Mouse (Mus musculus) liver, postnatal 0 days (tissue): Measurements from ENCODE around the gene Tnfrsf21. TPM values are rescaled to one million over a fixed set of nuclear protein-coding genes. Genes with fewer than 3 reads are reported as not detected.
A peak's percentile ranks its signal among the peaks of the same experiment; 100 is the strongest.

ENCODE experiments used
- ATAC-seq: fragments of 200-750 bp; cut with Nextera tagmentation; 2 replicates; pipeline ENCODE4 v1.8.0; 2017; ENCODE audit warnings: mild to moderate bottlenecking, moderate library complexity
- DNase-seq: peaks from one replicate; pipeline ENCODE4 v3.0.0-alpha.2; 2016
- H3K27ac ChIP-seq: fragments of 300-500 bp; sonication (generic); 2 replicates; pipeline ENCODE4 v1.5.1; 2014; ENCODE audit warnings: antibody characterized with exemption, moderate library complexity, mild to moderate bottlenecking, low read depth
- H3K27me3 ChIP-seq: fragments of 300-500 bp; sonication (generic); 2 replicates; pipeline ENCODE4 v1.6.1; 2014; ENCODE audit warnings: low read length, control low read depth, mixed read lengths; ENCODE audit not compliant: insufficient read depth
- H3K36me3 ChIP-seq: fragments of 300-500 bp; sonication (generic); replicated peaks from 2 replicates; pipeline ENCODE4 v1.6.1; 2014; ENCODE audit warnings: mild to moderate bottlenecking, control low read depth, low read length, moderate library complexity, mixed read lengths; ENCODE audit not compliant: insufficient read depth
- H3K4me1 ChIP-seq: fragments of 300-500 bp; sonication (generic); 2 replicates; pipeline ENCODE4 v1.6.1; 2014; ENCODE audit warnings: antibody characterized with exemption, mild to moderate bottlenecking, control low read depth; ENCODE audit not compliant: insufficient read depth
- H3K4me2 ChIP-seq: fragments of 300-500 bp; sonication (generic); 2 replicates; pipeline ENCODE4 v1.6.1; 2014; ENCODE audit warnings: low read depth, mild to moderate bottlenecking, low read length, moderate library complexity, mixed read lengths
- H3K4me3 ChIP-seq: fragments of 300-500 bp; sonication (generic); 2 replicates; pipeline ENCODE4 v1.5.1; 2014; ENCODE audit warnings: low read depth, low read length
- H3K9ac ChIP-seq: fragments of 300-500 bp; sonication (generic); replicated peaks from 2 replicates; pipeline ENCODE4 v1.6.1; 2014; ENCODE audit warnings: mild to moderate bottlenecking, moderate library complexity
- H3K9me3 ChIP-seq: fragments of 300-500 bp; sonication (generic); 2 replicates; pipeline ENCODE4 v1.6.1; 2016; ENCODE audit warnings: mild to moderate bottlenecking, control low read depth, low read length, mixed read lengths
- CTCF ChIP-seq: sonication (generic); IDR thresholded peaks from 2 replicates; pipeline ENCODE4 v1.5.1; 2016; ENCODE audit warnings: antibody characterized with exemption, low read depth
- EP300 ChIP-seq: IDR thresholded peaks from 2 replicates; pipeline ENCODE4 v1.6.1; 2016; ENCODE audit warnings: antibody characterized with exemption, low read depth, mild to moderate bottlenecking
- WGBS: fragments of 180-500 bp; shearing (Covaris S2); extraction: QIAGEN DNeasy Blood & Tissue Kit; methylation state at CpG from one replicate; pipeline ENCODE4 v1.1.7; 2014; ENCODE audit not compliant: insufficient replicate concordance; 5-methylcytosine and 5-hydroxymethylcytosine counted together
- polyA plus RNA-seq: library from polyadenylated mRNA; unstranded; fragments of >200 nt; fragmentation: Nextera tagmentation; extraction: Ambion mirVana; gene quantifications from 2 replicates; pipeline ENCODE4 v1.2.1, GENCODE M21; 2015

The Tnfrsf21 gene
- polyA plus RNA-seq, 1 experiment from 2014 or later, result 15.4 TPM

DNA sequence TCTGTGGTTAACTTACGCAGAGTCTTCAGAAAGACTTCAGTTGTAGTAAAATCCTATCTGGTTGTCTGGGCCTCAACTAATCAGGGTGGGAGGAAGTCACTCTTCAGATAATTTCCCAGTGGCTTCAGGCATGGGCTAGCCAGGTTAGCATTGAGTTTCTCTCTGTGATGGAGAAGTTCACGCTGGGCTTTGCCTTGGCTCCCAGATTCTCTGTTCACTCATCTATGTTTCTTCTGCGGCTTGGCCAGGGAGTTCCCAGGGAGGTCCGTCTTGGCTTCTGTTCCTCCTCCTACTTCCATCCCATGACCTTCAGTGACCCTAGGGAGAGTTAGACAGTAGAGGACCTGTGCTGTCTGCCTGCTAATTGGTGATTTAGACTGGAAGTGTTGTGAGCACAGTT lies 61.2 kb downstream of the Tnfrsf21 start:
- Histone ChIP-seq H3K36me3 (no peaks in the 10 kb centered on the region; the same call in 1 of the 2 replicates), H3K27me3 (no peaks in the 10 kb centered on the region), H3K4me2 (peak overlapping the region; percentile 57), H3K4me1 (peaks cover 32% of the 10 kb centered on the region), H3K4me3 (peak overlapping the region; percentile 32; the same call in 1 of the 2 replicates), H3K27ac (peak overlapping the region; percentile 59), H3K9me3 (no peaks in the 10 kb centered on the region), H3K9ac (peak overlapping the region; percentile 65)
- 41% methylated on average over 4 of the region's 4 CpGs for WGBS
- TF ChIP-seq CTCF, result no peak
- no peak for TF ChIP-seq EP300
- no peak for DNase-seq
- peak; percentile 42 for ATAC-seq

DNA sequence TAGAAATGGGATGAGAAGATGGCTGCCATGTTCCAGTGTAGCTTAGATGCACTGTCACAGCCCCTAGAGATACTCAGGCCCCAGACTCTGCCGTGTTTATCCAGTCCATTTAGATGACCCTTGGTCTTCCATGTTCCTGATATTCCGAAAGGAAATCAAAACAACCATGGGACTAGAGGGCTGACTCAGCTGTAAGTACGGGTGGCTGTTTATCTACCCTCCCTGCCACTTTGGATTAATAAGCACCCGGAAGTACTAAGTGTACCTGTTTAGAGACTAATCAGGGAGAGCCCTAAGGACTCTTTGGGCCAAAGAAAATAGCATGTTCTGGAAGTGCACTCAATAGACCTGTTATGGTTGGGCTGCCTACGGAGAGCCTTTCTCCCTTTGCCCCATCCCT lies 64.9 kb downstream of the Tnfrsf21 start:
- no peak overlapping the region for H3K9ac ChIP-seq
- TF ChIP-seq EP300 (no peak), CTCF (no peak)
- H3K27ac ChIP-seq, result no peak overlapping the region
- H3K9me3 ChIP-seq, result no peaks in the 10 kb centered on the region
- H3K36me3 ChIP-seq, result peaks cover 12% of the 10 kb centered on the region
- WGBS, result 78% methylated on average over 5 of the region's 5 CpGs
- ATAC-seq, result no peak
- no peaks in the 10 kb centered on the region for H3K27me3 ChIP-seq
- H3K4me2 ChIP-seq, result no peak overlapping the region
- H3K4me1 ChIP-seq, result peaks cover 13% of the 10 kb centered on the region
- no peak for DNase-seq
- no peak overlapping the region for H3K4me3 ChIP-seq

DNA sequence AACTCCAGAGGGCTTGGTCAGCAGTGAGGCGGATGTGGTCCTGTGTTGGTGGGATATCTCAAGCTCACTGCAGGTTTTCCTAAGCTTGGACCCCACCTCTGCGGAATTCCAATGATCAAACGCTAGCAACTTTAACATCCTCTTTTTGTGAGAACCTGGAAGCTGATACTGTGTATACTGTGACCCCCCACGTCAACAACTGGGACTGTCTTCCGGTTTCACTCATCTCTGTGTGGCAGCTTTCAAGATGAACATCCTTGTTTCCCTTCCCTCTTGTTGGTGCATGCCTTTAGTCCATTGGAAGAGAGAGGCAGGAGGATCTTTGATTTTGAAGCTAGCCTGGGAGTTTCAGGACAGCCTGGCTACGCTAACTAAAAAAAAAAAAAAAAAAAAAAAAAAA lies 73.1 kb downstream of the Tnfrsf21 start:
- WGBS, result 88% methylated on average over 6 of the region's 6 CpGs
- Histone ChIP-seq H3K4me1 (peaks cover 11% of the 10 kb centered on the region; the same call in 1 of the 2 replicates), H3K27ac (no peak overlapping the region), H3K9ac (no peak overlapping the region), H3K4me3 (no peak overlapping the region), H3K9me3 (0 out of 2 replicates have a peak, but pooled peaks cover 2% of the 10 kb centered on the region), H3K27me3 (no peaks in the 10 kb centered on the region), H3K36me3 (peaks cover 32% of the 10 kb centered on the region), H3K4me2 (no peak overlapping the region)
- ATAC-seq, result no peak
- TF ChIP-seq CTCF (no peak), EP300 (no peak)
- DNase-seq, result no peak

DNA sequence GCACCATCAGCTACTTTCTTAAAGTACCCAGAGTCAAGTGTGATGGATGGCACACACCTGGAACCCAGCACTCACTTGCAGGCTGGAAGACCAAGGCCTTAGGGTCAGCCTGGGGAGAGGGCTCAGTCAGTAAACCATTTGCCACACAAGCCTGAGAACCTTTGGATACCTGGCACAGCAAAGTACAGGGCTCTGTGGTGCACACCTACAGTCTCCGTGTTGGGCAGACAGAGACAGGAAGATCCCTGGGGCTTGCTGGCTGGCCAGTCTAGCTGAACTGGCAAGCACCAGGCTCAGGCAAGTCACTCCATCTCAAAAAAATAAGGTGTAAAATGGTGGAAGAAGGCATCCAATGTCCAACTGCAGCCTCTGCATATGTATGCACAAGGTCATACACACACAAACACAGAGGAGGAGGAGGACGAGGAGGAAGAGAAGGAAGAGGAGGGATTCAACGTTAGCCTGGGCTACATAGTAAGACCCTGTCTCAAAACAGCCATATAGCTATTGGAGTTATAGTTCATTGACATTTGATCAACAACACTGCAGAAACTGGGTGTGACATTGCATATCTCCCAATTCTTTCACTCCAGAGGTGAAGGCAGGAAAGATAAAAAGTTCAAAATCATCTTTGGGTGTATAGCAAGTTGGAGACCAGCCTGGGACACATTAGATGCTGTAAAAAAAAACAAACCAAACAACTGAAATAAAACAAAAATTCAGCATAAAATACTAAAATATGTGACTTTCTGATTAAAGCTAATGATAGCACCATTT lies 74.8 kb downstream of the Tnfrsf21 start:
- Histone ChIP-seq H3K4me2 (peak overlapping the region; percentile 7; the same call in 1 of the 2 replicates), H3K9me3 (0 out of 2 replicates have a peak, but pooled peaks cover 2% of the 10 kb centered on the region), H3K4me1 (peaks cover 11% of the 10 kb centered on the region; the same call in 1 of the 2 replicates), H3K27me3 (no peaks in the 10 kb centered on the region), H3K4me3 (no peak overlapping the region), H3K9ac (no peak overlapping the region), H3K36me3 (peaks cover 23% of the 10 kb centered on the region), H3K27ac (peak overlapping the region; percentile 13; the same call in 1 of the 2 replicates)
- WGBS, result 72% methylated on average over 3 of the region's 3 CpGs
- DNase-seq (no peak), ATAC-seq (peak; percentile 60)
- peak; percentile 73 for TF ChIP-seq EP300
- no peak for TF ChIP-seq CTCF

- Histone ChIP-seq H3K27me3 (no peaks in the 10 kb centered on the region), H3K4me1 (peaks cover 11% of the 10 kb centered on the region; the same call in 1 of the 2 replicates), H3K4me3 (no peak overlapping the region), H3K4me2 (no peak overlapping the region), H3K9me3 (0 out of 2 replicates have a peak, but pooled peaks cover 2% of the 10 kb centered on the region), H3K27ac (no peak overlapping the region), H3K9ac (no peak overlapping the region), H3K36me3 (peaks cover 16% of the 10 kb centered on the region)
- DNase-seq (no peak), ATAC-seq (no peak)
- TF ChIP-seq CTCF (no peak), EP300 (no peak)
- WGBS, result 54% methylated on average over 8 of the region's 8 CpGs
Observed at GRCm38 (mm10) chr17:43092280-43092995, 76.1 kb downstream of the Tnfrsf21 start.

DNA sequence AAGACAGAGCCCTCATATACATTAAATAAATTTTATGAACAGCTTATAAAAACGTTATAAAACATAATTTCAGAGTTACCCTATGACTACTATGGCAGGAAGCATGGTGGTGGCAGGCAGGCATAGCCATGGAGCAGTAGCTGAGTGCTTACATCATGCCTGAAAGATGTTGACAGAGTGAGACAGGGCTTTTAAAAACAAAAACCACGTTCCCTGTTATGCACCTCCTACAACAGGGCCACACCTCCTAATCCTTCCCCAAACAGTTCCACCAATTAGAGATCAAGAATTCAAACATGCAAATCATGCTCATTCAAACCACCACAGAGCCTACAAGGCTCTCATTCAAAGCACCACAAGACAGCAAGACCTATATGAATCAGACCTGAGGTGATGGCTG lies 77.9 kb downstream of the Tnfrsf21 start:
- H3K4me3 ChIP-seq, result no peak overlapping the region
- H3K9ac ChIP-seq, result no peak overlapping the region
- no peak overlapping the region for H3K4me2 ChIP-seq
- no peak for DNase-seq
- peaks cover 11% of the 10 kb centered on the region; the same call in 1 of the 2 replicates for H3K4me1 ChIP-seq
- WGBS, result 30% methylated on average over 2 of the region's 2 CpGs
- H3K27me3 ChIP-seq, result no peaks in the 10 kb centered on the region
- TF ChIP-seq EP300 (no peak), CTCF (no peak)
- H3K36me3 ChIP-seq, result peaks cover 5% of the 10 kb centered on the region; the same call in 1 of the 2 replicates
- no peak overlapping the region for H3K27ac ChIP-seq
- H3K9me3 ChIP-seq, result 0 out of 2 replicates have a peak, but pooled peaks cover 2% of the 10 kb centered on the region
- peak; percentile 79 for ATAC-seq
